Mouse (Mus musculus) cortical plate, adult 2 months (tissue): ENCODE results near the gene Psmg3.

Source experiments
- CTCF ChIP-seq: fragments of 200-500 bp; IDR thresholded peaks from 2 replicates; pipeline ENCODE4 v1.5.1; 2011; ENCODE audit warnings: mild to moderate bottlenecking, control low read depth, low read length; ENCODE audit not compliant: insufficient read depth; ENCODE audit errors: extremely low read depth
- POLR2A ChIP-seq: fragments of 200-500 bp; IDR thresholded peaks from 2 replicates; pipeline ENCODE4 v1.6.1; 2011; ENCODE audit warnings: mild to moderate bottlenecking, low read length, control low read depth; ENCODE audit not compliant: insufficient read depth; ENCODE audit errors: extremely low read depth

- no peak for TF ChIP-seq POLR2A
- TF ChIP-seq CTCF: no peak; the same call in 1 of the 2 replicates
These were observed 23.0 kb downstream of the Psmg3 start for GRCm38 (mm10) chr5:139803601-139804102.
